Mouse (Mus musculus): ENCODE results near the gene Fam187a. TPM values are rescaled to one million over a fixed set of nuclear protein-coding genes. Genes with fewer than 3 reads are reported as not detected.

Fam187a gene
- total RNA-seq (2023): not detected

GRCm38 (mm10) chr11:102884616-102885219 lies at the start of gene Fam187a:
TSS of gene Fam187a (plus strand) at chr11:102885169.

GRCm38 (mm10) chr11:102835549-102835948 lies 49.4 kb upstream of the Fam187a start, which contains the start of gene Higd1b:
TSS of gene Higd1b (plus strand) at chr11:102835849.

DNA sequence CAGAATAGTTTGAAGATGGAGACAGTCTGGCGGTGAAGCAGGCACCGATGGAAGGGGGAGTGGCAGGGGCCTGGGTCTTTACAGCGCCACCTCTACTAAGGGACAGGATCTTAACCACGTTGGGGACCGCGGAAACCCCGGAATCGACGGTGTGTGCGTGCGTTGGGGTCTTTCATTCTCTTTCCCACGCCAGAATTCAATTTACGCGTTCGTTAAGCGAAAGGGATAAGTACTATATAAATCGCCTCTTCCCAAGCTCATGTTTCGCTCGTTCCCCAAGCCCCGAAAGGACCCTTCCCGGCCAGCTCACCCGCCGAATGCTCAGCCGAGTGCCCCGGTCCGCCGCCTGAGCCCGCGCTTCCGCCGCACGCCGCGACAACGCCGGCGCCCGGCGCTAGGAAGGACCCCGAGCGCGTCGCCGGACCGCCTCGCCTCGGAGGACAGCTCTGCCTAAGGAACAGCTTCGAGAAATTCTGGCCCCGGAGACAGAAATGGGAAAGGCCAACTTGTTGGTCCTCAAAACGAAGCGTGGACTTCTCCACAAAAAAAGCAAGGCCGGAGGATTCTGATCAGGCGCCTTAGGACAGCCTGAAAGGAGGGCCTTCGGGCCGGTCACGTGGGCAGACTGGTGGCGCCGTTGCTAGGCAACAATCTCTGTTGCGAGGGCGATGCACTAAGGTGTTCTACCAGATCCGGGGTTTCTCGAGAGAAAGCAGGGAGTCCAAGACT lies 4.2 kb upstream of the Fam187a start, which contains the start of the genes Eftud2 and Ccdc103:
TSS of gene Eftud2 (minus strand) at position 401 of the 729 bp plus-strand sequence.
TSS of gene Ccdc103 (plus strand) at position 620 of the 729 bp plus-strand sequence.

GRCm38 (mm10) chr11:102900763-102901162 lies 15.8 kb downstream of the Fam187a start, which contains the start of gene Gfap:
TSS of gene Gfap (minus strand) at chr11:102900912.

GRCm38 (mm10) chr11:102924557-102925350 lies 39.8 kb downstream of the Fam187a start, which contains the start of gene Kif18b:
TSS of gene Kif18b (minus strand) at chr11:102925124.

Other genes starting within 250 kb of the Fam187a start
- not detected for gene Meioc, start 221.5 kb upstream of the Fam187a start, total RNA-seq (2023)
- gene Ccdc43, start 187.4 kb upstream of the Fam187a start, total RNA-seq (2023): 37.7 TPM
- 2.5 TPM for gene Adam11, start 123.7 kb upstream of the Fam187a start, total RNA-seq (2023)
- gene Gjc1, start 65.5 kb upstream of the Fam187a start, total RNA-seq (2023): not detected
- not detected for gene Higd1b, start 49.3 kb upstream of the Fam187a start, total RNA-seq (2023)
- gene Eftud2, start 4.2 kb upstream of the Fam187a start, total RNA-seq (2023): 149 TPM
- gene Ccdc103, start 4.0 kb upstream of the Fam187a start, total RNA-seq (2023): not detected
- gene Gfap, start 15.7 kb downstream of the Fam187a start, total RNA-seq (2023): not detected
- 0.24 TPM for gene Kif18b, start 40.0 kb downstream of the Fam187a start, total RNA-seq (2023)
- not detected for gene C1ql1, start 61.5 kb downstream of the Fam187a start, total RNA-seq (2023)
- gene Nmt1, start 143.0 kb downstream of the Fam187a start, total RNA-seq (2023): 63.5 TPM
- gene Dcakd, start 143.2 kb downstream of the Fam187a start, total RNA-seq (2023): 15.8 TPM
- gene Plcd3, start 216.5 kb downstream of the Fam187a start, total RNA-seq (2023): not detected
- gene Acbd4, start 216.5 kb downstream of the Fam187a start, total RNA-seq (2023): 41.5 TPM
- gene Hexim1, start 231.1 kb downstream of the Fam187a start, total RNA-seq (2023): 129 TPM
- gene Hexim2, start 247.3 kb downstream of the Fam187a start, total RNA-seq (2023): 1.7 TPM

All from CD8-positive naive resting alpha-beta T cell, adult 57 days (primary cell).